Mouse (Mus musculus) brain, embryonic 14.5 days (tissue): Measurements from ENCODE around the gene Ppef1. TPM values are rescaled to one million over a fixed set of nuclear protein-coding genes. Genes with fewer than 3 reads are reported as not detected.
"Not testable (repeated sequence)": the region's sequence is repeated elsewhere in the genome, so short reads cannot be mapped to it uniquely, and the experiment has no call there.

ENCODE experiments used
- DNase-seq: peaks from one replicate; pipeline ENCODE4 v3.0.0-alpha.2; 2011; ENCODE audit warnings: low read depth
- CTCF ChIP-seq: fragments of 200-500 bp; IDR thresholded peaks from 2 replicates; pipeline ENCODE4 v1.5.1; 2012; ENCODE audit warnings: inconsistent platforms, mild to moderate bottlenecking, moderate library complexity, borderline replicate concordance; ENCODE audit not compliant: insufficient read depth, insufficient read length; ENCODE audit errors: extremely low read depth
- POLR2A ChIP-seq: fragments of 200-500 bp; IDR thresholded peaks from 2 replicates; pipeline ENCODE4 v1.6.1; 2012; ENCODE audit warnings: mild to moderate bottlenecking, inconsistent platforms, borderline replicate concordance; ENCODE audit not compliant: poor library complexity, insufficient read depth, insufficient read length, severe bottlenecking; ENCODE audit errors: extremely low read depth
- polyA plus RNA-seq: library from polyadenylated mRNA; depleted of rRNA; stranded (reverse); fragments of >200 nt; gene quantifications from 2 replicates; pipeline ENCODE4 v1.2.3, GENCODE M21; 2012; rRNA removed

Ppef1 gene
- polyA plus RNA-seq: 0.14 and 1.6 TPM in 2 replicates

- TF ChIP-seq POLR2A (no peak), CTCF (no peak)
- no peak for DNase-seq
These were observed at the start of gene Ppef1 for GRCm38 (mm10) chrX:160735650-160736049. Gene Ppef1, minus strand, starts transcription at chrX:160735765.

DNA sequence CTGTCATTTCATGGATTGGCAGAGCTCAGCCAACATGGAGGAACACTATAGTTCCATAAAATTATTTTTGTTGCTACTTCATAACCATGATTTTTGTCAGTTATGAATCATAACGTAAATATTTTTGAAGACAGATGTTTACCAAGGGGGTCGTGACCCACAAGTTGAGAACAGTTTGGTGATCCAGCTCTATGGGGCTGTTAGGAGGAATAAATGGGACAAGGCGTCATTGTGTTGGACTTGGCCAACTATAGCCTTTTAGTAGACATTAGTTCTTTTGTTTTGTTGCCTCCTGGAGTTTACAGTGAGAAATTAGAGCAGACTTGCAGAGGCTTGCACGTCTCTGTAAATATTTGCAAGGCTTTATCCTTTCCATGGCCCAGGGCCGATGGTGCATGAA is 46.7 kb upstream of the Ppef1 start:
- DNase-seq: no peak
- TF ChIP-seq POLR2A (no peak), CTCF (no peak)

DNA sequence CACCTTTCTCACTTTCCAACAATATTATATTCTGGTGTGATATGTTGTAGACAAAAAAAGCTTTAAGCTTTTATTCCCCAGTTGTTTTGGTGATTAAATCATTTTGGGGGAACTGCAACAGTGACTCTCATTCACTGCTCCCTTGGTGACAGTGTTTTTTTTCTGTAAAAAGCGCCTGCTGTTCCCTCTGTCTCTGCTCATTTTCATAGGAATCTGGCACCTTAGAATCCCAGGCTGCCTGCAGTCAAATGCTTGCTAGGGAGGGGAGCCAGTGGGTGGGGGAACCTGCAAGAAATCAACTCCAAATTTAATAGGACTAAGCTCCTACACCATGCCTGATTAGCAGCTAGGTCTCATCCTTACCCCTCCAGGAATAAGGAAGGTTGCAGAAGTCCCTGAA is 37.5 kb upstream of the Ppef1 start:
- peak; percentile 35 for DNase-seq
- no peak for TF ChIP-seq POLR2A
- no peak for TF ChIP-seq CTCF

GRCm38 (mm10) chrX:160769622-160770021 is 34.1 kb upstream of the Ppef1 start:
- not testable (repeated sequence) for DNase-seq

DNA sequence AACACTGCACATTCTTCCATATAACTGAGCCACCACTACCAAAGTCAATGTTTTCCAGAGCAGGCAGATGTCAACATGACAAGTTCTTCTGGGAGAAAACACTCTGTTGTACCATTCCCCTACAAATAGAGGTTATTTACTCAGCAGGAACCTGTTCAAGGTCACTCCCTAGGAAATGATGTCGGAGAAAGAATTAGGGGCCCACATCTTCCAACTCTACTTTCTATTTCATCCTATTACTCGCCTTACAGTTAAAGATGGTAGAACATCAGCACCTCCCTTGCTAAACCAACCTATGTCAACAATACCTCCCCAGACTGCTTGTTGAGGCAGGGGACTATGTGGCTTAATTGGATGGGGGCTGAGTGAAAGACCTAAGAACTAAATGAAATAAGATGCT is 32.1 kb upstream of the Ppef1 start, which contains the start of gene Rs1:
Gene Rs1 (plus strand): TSS at position 301 of the 400 bp plus-strand sequence.
- DNase-seq: no peak

GRCm38 (mm10) chrX:160766233-160766616 is 30.7 kb upstream of the Ppef1 start:
- peak; percentile 70 for DNase-seq
- TF ChIP-seq CTCF: no peak
- no peak for TF ChIP-seq POLR2A

More for the DNA sequence above, 32.1 kb upstream of the Ppef1 start, which contains the start of gene Rs1:
- no peak for TF ChIP-seq POLR2A

DNA sequence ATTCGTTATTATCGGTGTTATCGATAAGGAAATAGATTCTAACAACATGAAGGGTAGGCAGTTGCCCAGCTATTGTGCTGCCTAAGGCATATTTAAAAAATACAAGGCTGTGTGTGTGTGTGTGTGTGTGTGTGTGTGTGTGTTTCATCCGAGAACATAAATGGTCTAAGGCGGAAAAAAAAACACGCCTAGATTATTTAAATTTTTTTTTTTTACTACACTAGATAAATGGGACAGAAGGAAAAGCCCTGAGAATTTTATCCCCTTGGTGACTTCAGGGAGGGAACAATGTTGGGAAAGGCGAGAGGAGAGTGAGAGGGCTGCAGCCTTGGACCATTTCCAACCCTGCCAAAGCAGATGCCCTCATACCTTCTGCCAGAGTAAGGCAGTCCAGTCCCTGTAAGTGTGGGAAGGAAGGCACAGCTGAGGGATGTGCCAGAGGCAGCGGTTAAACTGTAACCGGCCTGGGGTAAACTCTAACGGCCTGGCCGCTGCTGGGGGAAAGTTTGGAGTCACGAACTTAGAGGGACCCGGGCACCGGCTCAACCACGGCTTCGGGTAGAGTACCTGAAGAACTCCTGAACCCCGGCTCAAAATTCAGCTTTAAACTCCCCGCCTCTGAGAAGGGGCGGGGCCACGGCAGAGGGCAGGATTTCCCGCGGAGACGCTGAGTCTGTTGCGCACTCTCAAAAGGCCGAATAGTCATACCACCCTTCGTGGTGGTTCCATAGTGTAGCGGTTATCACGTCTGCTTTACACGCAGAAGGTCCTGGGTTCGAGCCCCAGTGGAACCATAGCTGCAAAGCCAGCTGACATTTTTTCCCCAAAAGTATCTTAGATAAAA is 30.0 kb upstream of the Ppef1 start:
- no peak for TF ChIP-seq CTCF
- TF ChIP-seq POLR2A: no peak
- DNase-seq: peak; percentile 89

DNA sequence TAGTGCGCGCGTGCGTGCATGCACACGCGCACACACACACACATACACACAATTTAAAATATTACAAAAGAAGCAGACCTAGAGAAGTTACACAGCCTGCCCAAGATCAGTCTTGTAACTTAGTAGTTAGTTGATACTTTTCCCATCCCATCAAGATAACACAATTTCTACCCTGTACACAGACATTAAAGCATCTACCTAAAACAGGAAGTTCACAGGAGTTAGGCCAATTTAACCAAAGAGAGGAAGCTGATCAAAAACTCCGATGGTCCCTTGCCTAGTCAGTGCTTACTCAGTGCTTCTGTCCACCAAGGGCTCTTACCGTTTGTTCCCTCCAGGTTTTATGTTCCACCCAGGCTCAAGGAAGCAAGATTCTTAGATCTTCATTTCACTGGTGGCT is 15.2 kb upstream of the Ppef1 start:
- DNase-seq: no peak
- TF ChIP-seq POLR2A (no peak), CTCF (no peak)

GRCm38 (mm10) chrX:160748653-160749052 is 13.1 kb upstream of the Ppef1 start:
- DNase-seq: no peak
- TF ChIP-seq POLR2A: no peak
- no peak for TF ChIP-seq CTCF

GRCm38 (mm10) chrX:160745399-160745798 is 9.8 kb upstream of the Ppef1 start:
- TF ChIP-seq CTCF: no peak
- no peak for TF ChIP-seq POLR2A
- no peak for DNase-seq

- peak; percentile 70 for DNase-seq
- no peak for TF ChIP-seq CTCF
- TF ChIP-seq POLR2A: no peak
These were observed 36.4 kb downstream of the Ppef1 start for GRCm38 (mm10) chrX:160699171-160699570.

- TF ChIP-seq CTCF (no peak), POLR2A (no peak)
- DNase-seq: peak; percentile 4
These were observed 44.0 kb downstream of the Ppef1 start for GRCm38 (mm10) chrX:160691559-160691958.

DNA sequence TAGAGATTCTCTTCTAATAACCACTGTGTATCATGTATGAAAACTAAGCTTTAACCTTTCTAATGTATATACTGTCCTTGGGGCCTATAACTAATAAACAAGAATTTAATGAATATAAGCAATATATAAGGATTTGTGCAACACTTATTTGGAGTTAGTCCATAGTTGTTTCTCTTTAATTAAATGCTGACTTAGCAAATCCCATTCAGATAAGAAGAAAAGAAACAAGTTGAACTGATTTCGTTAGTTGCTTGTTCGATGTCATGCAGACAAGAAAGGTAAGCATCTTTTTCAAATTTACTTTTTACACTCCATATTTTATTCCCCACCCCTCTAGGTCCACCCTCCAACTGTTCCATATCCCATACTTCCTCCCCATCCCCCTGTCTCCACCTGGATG is 45.5 kb downstream of the Ppef1 start:
- no peak for TF ChIP-seq CTCF
- TF ChIP-seq POLR2A: no peak
- no peak for DNase-seq
